Mouse (Mus musculus): ENCODE results near the gene Pkmyt1.
A peak's percentile ranks its signal among the peaks of the same experiment; 100 is the strongest.

The Pkmyt1 gene

GRCm38 (mm10) chr17:23721886-23722285 is 4.2 kb upstream of the Pkmyt1 start:
- DNase-seq (ENCODE audit: low read depth, low spot score), result no peak

- no peak for DNase-seq (ENCODE audit: low read depth, low spot score)
Observed at GRCm38 (mm10) chr17:23722376-23723125, 3.6 kb upstream of the Pkmyt1 start, which contains the start of gene 1520401A03Rik. Gene 1520401A03Rik (minus strand): TSS chr17:23722783.

GRCm38 (mm10) chr17:23725477-23725876 is 659 bp upstream of the Pkmyt1 start:
- peak; percentile 37 for DNase-seq (ENCODE audit: low read depth, low spot score)

GRCm38 (mm10) chr17:23726758-23727142 is 614 bp downstream of the Pkmyt1 start:
- peak; percentile 87 for DNase-seq (ENCODE audit: low read depth, low spot score)

- DNase-seq (ENCODE audit: low read depth, low spot score), result no peak
Observed at GRCm38 (mm10) chr17:23730441-23730840, 4.3 kb downstream of the Pkmyt1 start.

DNA sequence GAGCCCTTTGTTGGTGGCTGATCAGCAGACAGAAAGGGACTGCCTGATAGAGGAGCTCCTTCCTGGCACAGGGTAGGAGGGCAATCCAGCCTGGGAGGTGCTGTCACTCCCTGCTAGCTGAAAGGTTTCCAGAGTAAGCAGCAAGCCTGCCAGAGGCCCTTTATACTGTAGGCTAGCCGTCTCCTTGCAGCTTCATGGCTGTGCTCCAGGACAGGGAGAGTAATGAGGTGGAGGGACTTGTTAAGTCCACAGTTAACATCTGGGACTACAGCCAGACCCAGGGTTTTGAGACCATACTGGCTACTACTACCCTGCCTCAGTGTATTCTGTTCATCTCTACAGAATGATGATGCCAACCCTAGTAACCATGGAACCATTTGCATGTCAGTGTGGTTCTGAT is 8.2 kb downstream of the Pkmyt1 start:
- no peak for DNase-seq (ENCODE audit: low read depth, low spot score)

DNA sequence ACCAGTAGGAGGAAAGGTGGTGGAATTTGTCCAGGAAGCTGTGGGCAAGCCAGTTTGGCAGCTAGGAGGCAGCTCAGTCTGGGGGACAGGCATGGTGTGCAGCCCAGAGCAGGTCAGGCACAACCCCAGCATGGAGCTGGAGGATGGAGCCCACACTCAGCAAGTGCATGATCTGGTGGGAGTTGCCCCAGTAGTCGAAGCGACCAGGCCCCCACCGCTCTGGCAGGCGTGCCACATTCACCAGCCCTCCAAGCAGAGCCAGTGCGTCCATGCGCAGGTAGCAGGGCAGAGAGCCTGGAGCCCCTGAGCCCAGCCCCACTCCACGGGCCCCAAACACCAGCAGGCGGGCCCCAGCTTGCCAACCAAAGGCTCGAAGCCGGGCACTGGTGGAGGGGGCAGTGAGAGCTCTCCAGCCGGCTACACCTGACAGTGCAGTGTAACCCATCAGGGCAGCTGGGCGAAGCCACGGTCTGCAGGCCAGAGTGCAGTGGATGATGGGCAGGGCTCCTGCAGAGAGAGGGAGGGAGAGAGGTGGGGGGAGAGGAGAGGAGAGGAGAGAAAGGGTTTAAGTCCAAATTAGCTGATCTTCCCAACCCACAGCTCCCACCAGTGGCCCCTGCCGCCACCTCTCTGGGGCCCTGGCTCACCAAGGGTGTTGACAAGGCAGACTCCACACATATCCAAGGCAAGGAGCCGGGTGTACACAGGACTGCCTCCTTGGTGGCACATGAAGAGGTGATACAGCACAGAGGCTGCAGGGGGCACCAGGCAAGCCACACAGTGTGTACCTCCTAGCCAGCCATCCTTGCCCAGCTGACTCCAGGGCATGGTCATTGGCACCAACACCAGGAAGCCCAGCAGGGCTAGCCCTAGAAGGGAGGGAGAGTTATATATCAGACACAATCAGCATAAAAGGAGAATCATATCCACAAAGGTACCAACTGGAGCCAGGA is 11.6 kb downstream of the Pkmyt1 start:
- no peak for DNase-seq (ENCODE audit: low read depth, low spot score)

DNA sequence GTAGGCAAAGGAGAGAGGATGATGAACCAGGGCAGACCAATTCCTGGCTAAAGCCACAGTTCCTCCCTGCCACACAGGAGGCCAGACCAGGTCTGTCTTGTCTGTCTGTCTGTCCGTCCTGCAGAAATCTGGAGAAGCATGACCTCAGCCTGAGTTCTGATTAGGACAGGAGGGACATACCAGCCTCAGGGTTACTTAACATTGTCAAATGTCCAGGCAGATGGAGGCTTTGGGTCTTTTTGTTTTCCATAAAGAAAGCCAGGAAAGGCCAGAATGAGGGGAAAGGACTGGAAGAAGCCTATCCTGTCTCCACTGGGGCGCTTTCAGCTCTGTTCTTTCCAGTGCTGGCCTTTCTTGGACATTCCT is 12.7 kb downstream of the Pkmyt1 start:
- DNase-seq (ENCODE audit: low read depth, low spot score), result no peak

GRCm38 (mm10) chr17:23739202-23740135 is 13.3 kb downstream of the Pkmyt1 start:
- DNase-seq (ENCODE audit: low read depth, low spot score), result peak; percentile 37

- peak; percentile 91 for DNase-seq (ENCODE audit: low read depth, low spot score)
Observed at GRCm38 (mm10) chr17:23740136-23740584, 14.0 kb downstream of the Pkmyt1 start.

GRCm38 (mm10) chr17:23740598-23741021 is 14.5 kb downstream of the Pkmyt1 start, which contains the start of gene Paqr4:
Gene Paqr4 (minus strand): TSS chr17:23740867.
- no peak for DNase-seq (ENCODE audit: low read depth, low spot score)

DNA sequence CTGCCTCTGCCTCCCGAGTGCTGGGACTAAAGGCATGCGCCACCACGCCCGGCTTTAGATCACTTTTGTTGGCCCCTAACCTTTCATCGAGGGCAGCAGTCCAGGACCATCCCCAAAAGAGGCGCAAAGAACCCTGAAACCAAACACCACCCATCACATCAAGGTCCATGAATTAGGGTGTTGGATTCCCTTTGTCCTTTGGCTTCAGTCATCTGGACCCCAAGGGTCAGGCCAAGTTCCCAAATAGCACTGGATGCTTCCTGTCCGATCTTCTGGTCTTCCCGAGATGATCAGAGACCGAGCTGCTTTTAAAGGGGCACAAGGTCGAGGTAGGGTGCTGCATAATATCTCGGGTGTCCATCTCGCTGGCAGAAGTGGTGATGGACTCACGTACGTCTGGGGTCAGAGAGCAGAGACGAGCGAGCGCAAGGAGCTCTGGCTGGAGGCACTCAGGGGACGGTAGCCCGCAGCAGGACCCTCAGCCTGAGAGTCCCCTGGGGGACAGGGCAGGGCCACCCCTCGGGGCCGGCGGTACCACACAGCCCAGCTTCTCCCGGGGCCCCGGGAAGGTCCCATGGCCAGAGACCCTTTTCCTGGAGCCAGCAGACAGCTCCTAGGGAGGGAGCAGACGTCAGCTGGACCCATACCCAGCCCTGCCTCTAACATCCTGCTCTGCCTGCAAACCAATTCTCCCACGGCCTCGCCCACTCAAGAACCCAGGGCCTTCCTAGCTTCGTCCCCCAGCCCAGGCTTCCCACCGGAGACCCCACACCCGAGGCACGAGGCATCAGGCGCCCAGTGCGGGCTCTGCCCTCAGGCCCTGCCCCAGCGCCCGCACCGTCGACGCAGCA is 15.4 kb downstream of the Pkmyt1 start:
- DNase-seq (ENCODE audit: low read depth, low spot score), result no peak

DNA sequence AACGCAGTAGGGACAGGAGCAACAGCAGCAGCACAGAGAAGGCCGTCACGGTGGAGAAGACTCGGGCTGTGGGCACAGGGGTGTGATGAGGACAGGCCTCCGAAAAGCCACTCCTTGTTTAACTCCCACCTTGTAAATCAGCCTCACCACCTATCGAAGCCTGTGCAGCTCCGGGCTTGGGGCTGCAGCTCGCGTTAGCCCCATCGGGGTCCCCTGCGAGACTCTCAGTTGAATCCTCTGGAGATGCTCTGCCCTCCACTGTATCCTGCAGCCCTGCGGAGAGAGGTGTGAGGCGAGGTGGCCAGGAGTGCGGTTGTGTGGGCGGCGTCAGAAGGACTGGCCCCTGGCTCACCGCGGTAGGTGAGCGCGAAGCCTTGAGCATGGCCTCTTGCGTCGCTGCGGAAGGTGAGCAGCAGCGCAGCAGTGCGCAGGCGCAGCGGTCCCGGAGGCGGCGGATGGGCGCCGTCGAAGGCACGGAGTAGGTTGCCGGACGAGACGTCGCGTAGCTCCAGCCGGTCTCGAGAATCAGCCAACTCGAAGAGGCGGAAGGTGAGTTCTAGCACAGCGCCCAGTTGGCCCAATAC is 16.2 kb downstream of the Pkmyt1 start:
- peak; percentile 53 for DNase-seq (ENCODE audit: low read depth, low spot score)

DNA sequence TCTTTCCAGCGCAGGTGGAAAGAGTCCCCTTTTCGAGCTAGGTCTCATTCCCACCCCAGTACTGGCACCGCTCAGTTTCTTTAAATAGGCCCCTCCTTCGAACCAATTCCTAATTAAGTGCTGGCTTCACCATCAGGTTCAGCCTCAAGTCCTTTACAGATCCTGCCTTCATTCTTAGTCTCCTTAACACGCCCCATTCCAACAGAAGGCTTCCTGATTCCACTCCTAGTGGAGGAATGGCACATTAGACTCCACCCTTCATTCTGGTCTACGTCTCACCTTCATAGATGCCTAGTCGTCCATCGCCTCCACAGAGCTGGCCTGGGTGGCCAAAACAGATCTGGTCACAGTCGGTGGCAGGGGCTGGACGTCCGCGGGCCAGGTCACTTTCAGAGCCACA is 16.8 kb downstream of the Pkmyt1 start:
- peak; percentile 69 for DNase-seq (ENCODE audit: low read depth, low spot score)

- no peak for DNase-seq (ENCODE audit: low read depth, low spot score)
Observed at GRCm38 (mm10) chr17:23744076-23744475, 17.9 kb downstream of the Pkmyt1 start.

DNA sequence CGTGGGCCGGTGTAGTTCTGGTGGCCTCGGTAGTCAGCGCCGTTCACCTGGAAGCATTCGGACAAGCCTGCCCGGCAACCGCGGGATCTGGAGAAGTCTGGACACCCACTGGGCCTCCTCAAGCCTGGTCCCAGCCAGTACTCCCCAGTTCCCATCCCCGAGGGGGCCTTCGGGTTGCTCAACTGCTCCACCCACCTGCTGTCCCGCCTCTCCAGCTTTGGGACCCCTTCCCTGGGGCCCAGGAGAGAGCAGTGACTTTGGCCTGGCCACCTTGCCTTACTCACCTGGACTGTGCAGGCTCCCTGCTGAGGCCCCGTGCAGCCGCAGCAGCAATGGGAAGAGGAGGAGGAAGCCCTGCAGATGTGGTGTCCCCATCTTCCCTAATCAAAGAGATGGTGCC is 18.5 kb downstream of the Pkmyt1 start:
- DNase-seq (ENCODE audit: low read depth, low spot score), result no peak

- DNase-seq (ENCODE audit: low read depth, low spot score), result peak; percentile 45
Observed at GRCm38 (mm10) chr17:23745301-23746251, 19.4 kb downstream of the Pkmyt1 start, which contains the start of gene Kremen2. Gene Kremen2 (minus strand): TSS chr17:23745833.

GRCm38 (mm10) chr17:23746311-23746710 is 20.2 kb downstream of the Pkmyt1 start:
- DNase-seq (ENCODE audit: low read depth, low spot score), result peak; percentile 77

DNA sequence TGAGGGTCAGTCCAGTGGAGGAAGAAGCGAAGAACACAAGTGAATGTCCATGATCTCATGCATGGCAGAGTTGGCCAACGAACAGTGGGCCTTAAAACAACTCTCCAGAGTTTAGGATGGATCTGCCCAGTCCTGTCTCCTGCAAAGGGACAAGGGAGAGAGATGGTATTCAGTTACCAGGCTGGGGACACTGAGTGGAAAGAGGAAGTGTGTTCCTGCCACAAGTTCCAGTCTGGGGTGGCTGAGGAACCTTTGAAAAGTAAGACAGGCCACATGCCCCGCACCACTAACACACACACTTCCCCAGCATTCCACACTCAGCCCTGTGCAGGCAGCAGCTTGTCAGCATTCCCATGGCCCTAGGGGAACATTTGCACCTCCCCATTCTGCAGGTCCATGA is 20.6 kb downstream of the Pkmyt1 start:
- no peak for DNase-seq (ENCODE audit: low read depth, low spot score)
